Mouse (Mus musculus): ENCODE measurements around the gene Fgfr3.

DNA sequence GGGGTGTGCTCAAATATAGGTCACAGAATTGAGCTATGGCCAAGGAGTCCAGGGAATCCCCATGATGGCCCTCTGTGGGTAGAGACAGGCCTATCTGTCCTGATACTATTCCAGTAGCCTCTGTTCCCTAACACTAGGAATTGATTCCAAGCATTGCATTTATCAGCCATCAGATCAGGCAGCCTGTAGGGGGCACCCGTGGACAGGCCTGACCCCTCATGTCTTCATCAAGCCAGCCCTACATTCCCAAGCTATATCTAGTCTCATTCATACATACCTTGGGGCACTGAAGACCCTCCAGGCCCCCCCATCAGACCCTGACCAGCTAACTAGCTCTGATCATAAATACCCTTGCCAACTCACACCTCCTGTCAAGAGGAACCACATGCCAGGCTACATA lies 45.5 kb upstream of the Fgfr3 start:
- TF ChIP-seq CTCF (IDR thresholded peaks at IDR 0.05; ENCODE audit: control insufficient read depth, insufficient read depth, insufficient replicate concordance, low read depth, low read length) (peak; percentile 33; the same call in 1 of the 2 replicates), POLR2A (IDR thresholded peaks at IDR 0.05; ENCODE audit: control insufficient read depth, low read depth, low read length) (no peak)

All from testis, adult 2 months (tissue).